In genomic region chr2:120095171-120095570, GRCm38 (mm10) we compare ENCODE assay signal across 23 mouse cellular contexts.
"Had no signal": no experiment of that assay in that cellular context is flagged by ENCODE, and none has a peak within 500 bp of the region (broad histone marks: within the 10 kb centered on the region; RNA-seq: fewer than 3 reads in every experiment).

No protein-coding gene starts in this region.

- H3K4me3 ChIP-seq: heart, embryonic 12.5 days; heart, embryonic 15.5 days; hindbrain, embryonic 13.5 days; hindbrain, embryonic 15.5 days; kidney, embryonic 15.5 days; layer of hippocampus, adult 2 months; limb, embryonic 13.5 days; limb, embryonic 15.5 days; liver, embryonic 12.5 days had no signal

- H3K4me1 ChIP-seq: hindbrain, embryonic 13.5 days; hindbrain, embryonic 15.5 days had no signal

- H3K27ac ChIP-seq: hindbrain, embryonic 13.5 days; hindbrain, embryonic 15.5 days; hindbrain, postnatal 0 days; kidney, embryonic 15.5 days; layer of hippocampus, adult 2 months; limb, embryonic 13.5 days; limb, embryonic 15.5 days; liver, embryonic 12.5 days; liver, embryonic 14.5 days had no signal

- H3K27me3 ChIP-seq: heart, embryonic 12.5 days; heart, embryonic 15.5 days; hindbrain, embryonic 13.5 days; hindbrain, embryonic 15.5 days; kidney, embryonic 15.5 days; limb, embryonic 13.5 days; limb, embryonic 15.5 days; liver, embryonic 12.5 days had no signal

- H3K9ac ChIP-seq: heart, embryonic 12.5 days; heart, embryonic 15.5 days; hindbrain, embryonic 13.5 days; hindbrain, embryonic 15.5 days; kidney, embryonic 15.5 days; limb, embryonic 13.5 days; limb, embryonic 15.5 days; liver, embryonic 12.5 days; liver, embryonic 14.5 days had no signal

- H3K36me3 ChIP-seq: hindbrain, embryonic 13.5 days; hindbrain, embryonic 15.5 days; limb, embryonic 13.5 days; limb, embryonic 15.5 days had no signal

- ATAC-seq: hindbrain, postnatal 0 days; intestine, embryonic 16.5 days; liver, embryonic 12.5 days had no signal

- DNase-seq: gastrocnemius, postnatal 10 days; gastrocnemius, postnatal 25 days; heart, adult 18-20 months; heart, postnatal 14 days; kidney, adult 11 months; kidney, adult 2 months; kidney, adult 9 months; kidney, postnatal 10 days; kidney, postnatal 4 days; layer of hippocampus, postnatal 36 days; left cerebral cortex, postnatal 4 days had no signal

- H3K4me2 ChIP-seq: heart, embryonic 12.5 days; heart, embryonic 15.5 days; hindbrain, embryonic 13.5 days; hindbrain, embryonic 15.5 days; kidney, embryonic 15.5 days; limb, embryonic 13.5 days; limb, embryonic 15.5 days; liver, embryonic 12.5 days had no signal

- H3K9me3 ChIP-seq: heart, embryonic 12.5 days; heart, embryonic 15.5 days; hindbrain, embryonic 13.5 days; hindbrain, embryonic 15.5 days; kidney, embryonic 15.5 days; limb, embryonic 13.5 days; limb, embryonic 15.5 days; liver, embryonic 12.5 days had no signal
